Mouse (Mus musculus) lung, embryonic 16.5 days (tissue): ENCODE results near the gene Vmn2r14. TPM values are rescaled to one million over a fixed set of nuclear protein-coding genes. Genes with fewer than 3 reads are reported as not detected.
"Not testable (repeated sequence)": the region's sequence is repeated elsewhere in the genome, so short reads cannot be mapped to it uniquely, and the experiment has no call there.

Experiments used
- ATAC-seq: fragments of 200-750 bp; cut with Nextera tagmentation; 2 replicates; pipeline ENCODE4 v1.8.0; 2017; ENCODE audit warnings: low read depth, mild to moderate bottlenecking, moderate library complexity
- H3K27ac ChIP-seq: fragments of 300-500 bp; sonication (generic); 2 replicates; pipeline ENCODE4 v1.5.1; 2014; ENCODE audit warnings: mild to moderate bottlenecking, control low read depth, low read length
- H3K27me3 ChIP-seq: fragments of 300-500 bp; sonication (generic); 2 replicates; pipeline ENCODE4 v1.6.1; 2014; ENCODE audit warnings: low read depth, low read length, mixed read lengths; ENCODE audit not compliant: control insufficient read depth, insufficient read depth
- H3K36me3 ChIP-seq: fragments of 300-500 bp; sonication (generic); 2 replicates; pipeline ENCODE4 v1.6.1; 2014; ENCODE audit warnings: low read length; ENCODE audit not compliant: control insufficient read depth, insufficient read depth
- H3K4me1 ChIP-seq: fragments of 300-500 bp; sonication (generic); replicated peaks from 2 replicates; pipeline ENCODE4 v1.6.1; 2014; ENCODE audit warnings: low read length, mixed read lengths; ENCODE audit not compliant: control insufficient read depth, insufficient read depth
- H3K4me2 ChIP-seq: fragments of 300-500 bp; sonication (generic); 2 replicates; pipeline ENCODE4 v1.6.1; 2014; ENCODE audit warnings: low read depth, low read length, control low read depth
- H3K4me3 ChIP-seq: fragments of 300-500 bp; sonication (generic); 2 replicates; pipeline ENCODE4 v1.5.1; 2014; ENCODE audit warnings: mild to moderate bottlenecking, low read length, control low read depth
- H3K9ac ChIP-seq: fragments of 300-500 bp; sonication (generic); 2 replicates; pipeline ENCODE4 v1.6.1; 2014; ENCODE audit warnings: low read length, control low read depth
- H3K9me3 ChIP-seq: fragments of 300-500 bp; sonication (generic); 2 replicates; pipeline ENCODE4 v1.6.1; 2016; ENCODE audit warnings: low read length; ENCODE audit not compliant: control insufficient read depth
- WGBS: fragments of 180-500 bp; shearing (Covaris S2); extraction: QIAGEN DNeasy Blood & Tissue Kit; methylation state at CpG from one replicate; pipeline ENCODE4 v1.1.7; 2014; 5-methylcytosine and 5-hydroxymethylcytosine counted together
- polyA plus RNA-seq: library from polyadenylated mRNA; unstranded; fragments of >200 nt; fragmentation: Nextera tagmentation; extraction: Ambion mirVana; gene quantifications from 2 replicates; pipeline ENCODE4 v1.2.1, GENCODE M21; 2015

Vmn2r14 gene
- polyA plus RNA-seq, result not detected in 2 replicates

DNA sequence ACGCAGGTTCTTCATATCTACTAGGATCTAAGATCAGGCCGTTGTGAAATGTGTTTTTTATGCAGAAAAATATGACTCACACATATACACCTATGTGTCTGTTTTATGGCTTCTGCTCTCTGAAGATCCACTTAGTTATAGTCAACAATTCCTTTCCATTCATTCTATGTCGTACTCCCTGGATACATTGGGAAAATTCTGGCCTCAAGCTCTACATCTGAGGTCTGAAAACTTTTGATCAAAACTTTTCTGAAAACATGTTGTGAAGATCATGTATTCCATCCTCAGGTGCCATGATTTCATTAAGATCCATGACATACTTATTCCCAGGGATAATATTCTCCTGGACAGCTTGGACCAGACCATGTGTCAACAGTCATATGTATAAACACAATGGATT lies at the start of gene Vmn2r14:
Gene Vmn2r14, minus strand, starts transcription at position 101 of the 400 bp plus-strand sequence.
- no peaks in the 10 kb centered on the region for H3K9me3 ChIP-seq
- no peak within 1 kb of the TSS for H3K4me2 ChIP-seq
- H3K4me1 ChIP-seq, result no peaks in the 10 kb centered on the region
- no peaks in the 10 kb centered on the region for H3K27me3 ChIP-seq
- no peaks in the 10 kb centered on the region for H3K36me3 ChIP-seq
- 57% methylated on average over 3 of the region's 3 CpGs for WGBS
- no peak within 1 kb of the TSS for H3K27ac ChIP-seq
- H3K4me3 ChIP-seq, result no peak within 1 kb of the TSS
- H3K9ac ChIP-seq, result no peak within 1 kb of the TSS
- no peak for ATAC-seq

DNA sequence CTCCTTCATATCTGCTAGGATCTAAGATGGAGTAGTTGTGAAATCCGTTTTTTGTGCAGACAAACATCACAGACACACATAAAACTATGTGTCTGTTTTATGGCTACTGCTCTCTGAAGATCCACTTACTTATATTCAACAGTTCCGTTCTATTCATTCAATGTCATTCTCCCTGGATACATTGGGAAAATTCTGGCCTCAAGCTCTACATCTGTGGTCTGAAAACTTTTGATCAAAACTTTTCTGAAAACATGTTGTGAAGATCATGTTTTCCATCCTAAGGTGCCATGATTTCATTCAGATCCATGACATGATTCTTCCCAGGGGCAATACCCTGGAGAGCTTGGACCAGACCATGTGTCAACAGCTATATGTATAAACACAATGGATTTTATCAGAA lies 32.4 kb downstream of the Vmn2r14 start, which contains the start of gene Vmn2r13:
Gene Vmn2r13, minus strand, starts transcription at position 101 of the 400 bp plus-strand sequence.
- H3K36me3 ChIP-seq, ATAC-seq, H3K4me3 ChIP-seq, H3K4me1 ChIP-seq, H3K27me3 ChIP-seq, H3K9me3 ChIP-seq, H3K9ac ChIP-seq, H3K4me2 ChIP-seq, H3K27ac ChIP-seq: not testable (repeated sequence)
- 50% methylated on average over 2 of the region's 2 CpGs for WGBS

- not testable (repeated sequence) for H3K9me3 ChIP-seq, H3K9ac ChIP-seq, ATAC-seq, H3K4me1 ChIP-seq, H3K4me2 ChIP-seq, H3K4me3 ChIP-seq, H3K27ac ChIP-seq, H3K36me3 ChIP-seq, H3K27me3 ChIP-seq
- 72% methylated on average over 4 of the region's 4 CpGs for WGBS
Measured at GRCm38 (mm10) chr5:109166851-109167250, 57.7 kb downstream of the Vmn2r14 start.

Other genes with a start within 250 kb of the Vmn2r14 start
- not detected in 2 replicates for gene Vmn2r10, start 218.2 kb downstream of the Vmn2r14 start, polyA plus RNA-seq
- gene Vmn2r11, start 165.1 kb downstream of the Vmn2r14 start, polyA plus RNA-seq, result not detected in 2 replicates
- gene Vmn2r12, start 126.8 kb downstream of the Vmn2r14 start, polyA plus RNA-seq, result not detected in 2 replicates
- gene Vmn2r13, start 32.5 kb downstream of the Vmn2r14 start, polyA plus RNA-seq, result not detected in 2 replicates
- gene Vmn2r15, start 72.9 kb upstream of the Vmn2r14 start, polyA plus RNA-seq, result not detected in 2 replicates
- not detected in 2 replicates for gene Vmn2r16, start 105.5 kb upstream of the Vmn2r14 start, polyA plus RNA-seq
- gene Vmn2r17, start 195.0 kb upstream of the Vmn2r14 start, polyA plus RNA-seq, result not detected in 2 replicates